Mouse (Mus musculus): ENCODE measurements around the gene Lgals9. TPM values are rescaled to one million over a fixed set of nuclear protein-coding genes. Genes with fewer than 3 reads are reported as not detected.

Gene Lgals9
- polyA plus RNA-seq (2015; fragmentation: Nextera tagmentation; extraction: Ambion mirVana): 13.4 and 17.0 TPM in 2 replicates

GRCm38 (mm10) chr11:78984483-78985177 lies at the start of gene Lgals9:
Lgals9 (minus strand) TSS chr11:78984946.
- Histone ChIP-seq H3K4me2 (0 out of 2 replicates have a peak within 1 kb of the TSS, but pooled peaks have one; percentile 6), H3K27ac (replicated peaks) (no peak within 1 kb of the TSS)
- ATAC-seq (ENCODE audit: low FRiP score, low read depth): no peak

GRCm38 (mm10) chr11:79033636-79034035 lies 48.9 kb upstream of the Lgals9 start:
- Histone ChIP-seq H3K4me1 (replicated peaks) (peaks cover 10% of the 10 kb centered on the region; the same call in 1 of the 2 replicates), H3K36me3 (no peaks in the 10 kb centered on the region), H3K9ac (no peak overlapping the region), H3K9me3 (no peaks in the 10 kb centered on the region), H3K27me3 (no peaks in the 10 kb centered on the region), H3K4me2 (no peak overlapping the region), H3K4me3 (no peak overlapping the region), H3K27ac (replicated peaks) (no peak overlapping the region)
- 90% methylated on average over 11 of the region's 11 CpGs for WGBS
- no peak for ATAC-seq (ENCODE audit: low FRiP score, low read depth)

More at GRCm38 (mm10) chr11:78984483-78985177, at the start of gene Lgals9:
- H3K9ac ChIP-seq: no peak within 1 kb of the TSS
- H3K4me3 ChIP-seq: no peak within 1 kb of the TSS
- H3K4me1 ChIP-seq (replicated peaks): no peaks in the 10 kb centered on the region
- no peaks in the 10 kb centered on the region for H3K36me3 ChIP-seq
- 73% methylated on average over 10 of the region's 10 CpGs for WGBS
- H3K9me3 ChIP-seq: no peaks in the 10 kb centered on the region
- H3K27me3 ChIP-seq: no peaks in the 10 kb centered on the region

- ATAC-seq (ENCODE audit: low FRiP score, low read depth): no peak
- 86% methylated on average over 12 of the region's 12 CpGs for WGBS
- H3K4me1 ChIP-seq (replicated peaks): peaks cover 10% of the 10 kb centered on the region; the same call in 1 of the 2 replicates
- H3K9ac ChIP-seq: no peak overlapping the region
- H3K4me3 ChIP-seq: no peak overlapping the region
- no peak overlapping the region for H3K27ac ChIP-seq (replicated peaks)
- H3K27me3 ChIP-seq: no peaks in the 10 kb centered on the region
- no peaks in the 10 kb centered on the region for H3K9me3 ChIP-seq
- H3K4me2 ChIP-seq: no peak overlapping the region
- H3K36me3 ChIP-seq: no peaks in the 10 kb centered on the region
Observed at GRCm38 (mm10) chr11:79033021-79033420, 48.3 kb upstream of the Lgals9 start.

- Histone ChIP-seq H3K27ac (replicated peaks) (no peak overlapping the region), H3K4me1 (replicated peaks) (peaks cover 7% of the 10 kb centered on the region; the same call in 1 of the 2 replicates), H3K4me2 (no peak overlapping the region), H3K4me3 (no peak overlapping the region), H3K27me3 (no peaks in the 10 kb centered on the region), H3K36me3 (peaks cover 7% of the 10 kb centered on the region; the same call in 1 of the 2 replicates), H3K9ac (no peak overlapping the region), H3K9me3 (no peaks in the 10 kb centered on the region)
- WGBS: 72% methylated on average over 5 of the region's 5 CpGs
- ATAC-seq (ENCODE audit: low FRiP score, low read depth): no peak
Observed at GRCm38 (mm10) chr11:79031452-79031746, 46.7 kb upstream of the Lgals9 start.

- no peaks in the 10 kb centered on the region for H3K27me3 ChIP-seq
- H3K4me1 ChIP-seq (replicated peaks): peaks cover 4% of the 10 kb centered on the region; the same call in 1 of the 2 replicates
- H3K27ac ChIP-seq (replicated peaks): peak overlapping the region; percentile 10; the same call in 1 of the 2 replicates
- 58% methylated on average over 19 of the region's 19 CpGs for WGBS
- no peak overlapping the region for H3K4me2 ChIP-seq
- H3K9me3 ChIP-seq: no peaks in the 10 kb centered on the region
- H3K9ac ChIP-seq: no peak overlapping the region
- no peak overlapping the region for H3K4me3 ChIP-seq
- peaks cover 7% of the 10 kb centered on the region; the same call in 1 of the 2 replicates for H3K36me3 ChIP-seq
- peak; percentile 65; the same call in 1 of the 2 replicates for ATAC-seq (ENCODE audit: low FRiP score, low read depth)
Observed at GRCm38 (mm10) chr11:79030570-79031451, 46.1 kb upstream of the Lgals9 start.

- no peaks in the 10 kb centered on the region for H3K9me3 ChIP-seq
- H3K27ac ChIP-seq (replicated peaks): no peak overlapping the region
- no peak for ATAC-seq (ENCODE audit: low FRiP score, low read depth)
- no peaks in the 10 kb centered on the region for H3K4me1 ChIP-seq (replicated peaks)
- H3K36me3 ChIP-seq: peaks cover 10% of the 10 kb centered on the region; the same call in 1 of the 2 replicates
- 77% methylated on average over 6 of the region's 6 CpGs for WGBS
- H3K4me3 ChIP-seq: no peak overlapping the region
- no peak overlapping the region for H3K9ac ChIP-seq
- H3K27me3 ChIP-seq: no peaks in the 10 kb centered on the region
- no peak overlapping the region for H3K4me2 ChIP-seq
Observed at GRCm38 (mm10) chr11:79023751-79024150, 39.0 kb upstream of the Lgals9 start.

- Histone ChIP-seq H3K4me3 (no peak overlapping the region), H3K4me2 (no peak overlapping the region), H3K9me3 (no peaks in the 10 kb centered on the region), H3K27ac (replicated peaks) (0 out of 2 replicates have a peak overlapping the region, but pooled peaks have one; percentile 31), H3K36me3 (peaks cover 10% of the 10 kb centered on the region; the same call in 1 of the 2 replicates), H3K27me3 (no peaks in the 10 kb centered on the region), H3K4me1 (replicated peaks) (no peaks in the 10 kb centered on the region), H3K9ac (no peak overlapping the region)
- no peak for ATAC-seq (ENCODE audit: low FRiP score, low read depth)
- WGBS: 50% methylated on average over 7 of the region's 7 CpGs
Observed at GRCm38 (mm10) chr11:79023342-79023741, 38.6 kb upstream of the Lgals9 start.

GRCm38 (mm10) chr11:79022836-79023235 lies 38.1 kb upstream of the Lgals9 start:
- no peaks in the 10 kb centered on the region for H3K27me3 ChIP-seq
- WGBS: 78% methylated on average over 4 of the region's 4 CpGs
- no peak overlapping the region for H3K4me3 ChIP-seq
- no peak overlapping the region for H3K9ac ChIP-seq
- 0 out of 2 replicates have a peak overlapping the region, but pooled peaks have one; percentile 31 for H3K27ac ChIP-seq (replicated peaks)
- no peaks in the 10 kb centered on the region for H3K4me1 ChIP-seq (replicated peaks)
- H3K36me3 ChIP-seq: peaks cover 10% of the 10 kb centered on the region; the same call in 1 of the 2 replicates
- no peak overlapping the region for H3K4me2 ChIP-seq
- no peaks in the 10 kb centered on the region for H3K9me3 ChIP-seq
- ATAC-seq (ENCODE audit: low FRiP score, low read depth): no peak

- no peak overlapping the region for H3K4me3 ChIP-seq
- H3K4me2 ChIP-seq: no peak overlapping the region
- ATAC-seq (ENCODE audit: low FRiP score, low read depth): no peak
- no peak overlapping the region for H3K27ac ChIP-seq (replicated peaks)
- no peak overlapping the region for H3K9ac ChIP-seq
- 76% methylated on average over 21 of the region's 21 CpGs for WGBS
- H3K4me1 ChIP-seq (replicated peaks): no peaks in the 10 kb centered on the region
- H3K27me3 ChIP-seq: no peaks in the 10 kb centered on the region
- H3K9me3 ChIP-seq: no peaks in the 10 kb centered on the region
- 0 out of 2 replicates have a peak, but pooled peaks cover 3% of the 10 kb centered on the region for H3K36me3 ChIP-seq
Observed at GRCm38 (mm10) chr11:79020535-79021045, 35.8 kb upstream of the Lgals9 start.

GRCm38 (mm10) chr11:79019839-79020534 lies 35.2 kb upstream of the Lgals9 start:
- Histone ChIP-seq H3K27ac (replicated peaks) (no peak overlapping the region), H3K4me2 (no peak overlapping the region), H3K9me3 (no peaks in the 10 kb centered on the region), H3K4me1 (replicated peaks) (no peaks in the 10 kb centered on the region), H3K27me3 (no peaks in the 10 kb centered on the region), H3K9ac (no peak overlapping the region), H3K36me3 (0 out of 2 replicates have a peak, but pooled peaks cover 3% of the 10 kb centered on the region), H3K4me3 (no peak overlapping the region)
- ATAC-seq (ENCODE audit: low FRiP score, low read depth): no peak
- 85% methylated on average over 17 of the region's 17 CpGs for WGBS

GRCm38 (mm10) chr11:79018954-79019704 lies 34.4 kb upstream of the Lgals9 start:
- no peak overlapping the region for H3K4me3 ChIP-seq
- no peaks in the 10 kb centered on the region; the same call in 1 of the 2 replicates for H3K4me1 ChIP-seq (replicated peaks)
- no peaks in the 10 kb centered on the region for H3K9me3 ChIP-seq
- no peak overlapping the region for H3K4me2 ChIP-seq
- H3K36me3 ChIP-seq: 0 out of 2 replicates have a peak, but pooled peaks cover 3% of the 10 kb centered on the region
- no peak overlapping the region for H3K27ac ChIP-seq (replicated peaks)
- no peak for ATAC-seq (ENCODE audit: low FRiP score, low read depth)
- H3K27me3 ChIP-seq: no peaks in the 10 kb centered on the region
- 61% methylated on average over 11 of the region's 11 CpGs for WGBS
- H3K9ac ChIP-seq: no peak overlapping the region

Measured in hindbrain, embryonic 15.5 days (tissue).